Mouse (Mus musculus) midbrain, postnatal 0 days (tissue): ENCODE results near the gene Ncbp1. TPM values are rescaled to one million over a fixed set of nuclear protein-coding genes. Genes with fewer than 3 reads are reported as not detected.

ENCODE experiments used
- ATAC-seq: fragments of 200-750 bp; cut with Nextera tagmentation; 2 replicates; pipeline ENCODE4 v1.8.0; 2017; ENCODE audit warnings: moderate number of reproducible peaks, mild to moderate bottlenecking, moderate TSS enrichment, moderate library complexity; ENCODE audit not compliant: low FRiP score
- DNase-seq: peaks from one replicate; pipeline ENCODE4 v3.0.0-alpha.2; 2015; ENCODE audit warnings: low spot score
- H3K27ac ChIP-seq: fragments of 300-500 bp; sonication (generic); 2 replicates; pipeline ENCODE4 v1.5.1; 2014; ENCODE audit warnings: low read depth, mild to moderate bottlenecking, low read length, mixed read lengths
- H3K27me3 ChIP-seq: fragments of 300-500 bp; sonication (generic); 2 replicates; pipeline ENCODE4 v1.6.1; 2014; ENCODE audit warnings: low read length, control low read depth, mixed read lengths; ENCODE audit not compliant: insufficient read depth
- H3K36me3 ChIP-seq: fragments of 300-500 bp; sonication (generic); 2 replicates; pipeline ENCODE4 v1.6.1; 2014; ENCODE audit warnings: low read length, control low read depth, mixed read lengths; ENCODE audit not compliant: insufficient read depth
- H3K4me1 ChIP-seq: fragments of 300-500 bp; sonication (generic); 2 replicates; pipeline ENCODE4 v1.6.1; 2014; ENCODE audit warnings: mild to moderate bottlenecking, control low read depth, antibody characterized with exemption, low read length, mixed read lengths; ENCODE audit not compliant: insufficient read depth
- H3K4me2 ChIP-seq: fragments of 300-500 bp; sonication (generic); 2 replicates; pipeline ENCODE4 v1.6.1; 2014; ENCODE audit warnings: low read depth, mild to moderate bottlenecking, low read length, mixed read lengths; ENCODE audit not compliant: poor library complexity, severe bottlenecking
- H3K4me3 ChIP-seq: fragments of 300-500 bp; sonication (generic); 2 replicates; pipeline ENCODE4 v1.5.1; 2014; ENCODE audit warnings: low read depth, mild to moderate bottlenecking, low read length, moderate library complexity
- H3K9ac ChIP-seq: fragments of 300-500 bp; sonication (generic); replicated peaks from 2 replicates; pipeline ENCODE4 v1.6.1; 2014; ENCODE audit warnings: mild to moderate bottlenecking, low read length, moderate library complexity, mixed read lengths; ENCODE audit not compliant: poor library complexity, severe bottlenecking
- H3K9me3 ChIP-seq: fragments of 300-500 bp; sonication (generic); 2 replicates; pipeline ENCODE4 v1.6.1; 2016; ENCODE audit warnings: low read length, control low read depth
- CTCF ChIP-seq: IDR thresholded peaks from 2 replicates; pipeline ENCODE4 v1.5.1; 2016; ENCODE audit warnings: antibody characterized with exemption, mild to moderate bottlenecking
- WGBS: fragments of 180-500 bp; shearing (Covaris S2); extraction: QIAGEN DNeasy Blood & Tissue Kit; methylation state at CpG from one replicate; pipeline ENCODE4 v1.1.7; 2014; 5-methylcytosine and 5-hydroxymethylcytosine counted together
- polyA plus RNA-seq: library from polyadenylated mRNA; unstranded; fragments of >200 nt; fragmentation: Nextera tagmentation; extraction: Ambion mirVana; gene quantifications from 2 replicates; pipeline ENCODE4 v1.2.1, GENCODE M21; 2015
- total RNA-seq: library from RNA; depleted of rRNA; stranded (reverse); fragments of >200 nt; gene quantifications from 2 replicates; pipeline ENCODE4 v1.2.3, GENCODE M21; 2014; rRNA removed

The Ncbp1 gene
- total RNA-seq (33.4 and 41.8 TPM in 2 replicates), polyA plus RNA-seq (45.1 and 45.9 TPM in 2 replicates)

GRCm38 (mm10) chr4:46138287-46139222, at the start of gene Ncbp1, which contains the start of gene Tstd2:
Ncbp1 (plus strand) TSS chr4:46138613.
Tstd2 (minus strand) TSS chr4:46138694.
- under 1% methylated on average over 73 of the region's 90 CpGs for WGBS
- DNase-seq (peak; percentile 94), ATAC-seq (peak; percentile 90)
- H3K9ac ChIP-seq, result peak within 1 kb of the TSS; percentile 89
- peak within 1 kb of the TSS; percentile 65 for H3K4me2 ChIP-seq
- no peaks in the 10 kb centered on the region for H3K27me3 ChIP-seq
- H3K27ac ChIP-seq, result peak within 1 kb of the TSS; percentile 92
- no peak; the same call in 1 of the 2 replicates for TF ChIP-seq CTCF
- H3K4me3 ChIP-seq, result peak within 1 kb of the TSS; percentile 81
- peaks cover 6% of the 10 kb centered on the region for H3K36me3 ChIP-seq
- no peaks in the 10 kb centered on the region for H3K9me3 ChIP-seq
- H3K4me1 ChIP-seq, result peaks cover 15% of the 10 kb centered on the region

GRCm38 (mm10) chr4:46089524-46090125, 48.8 kb upstream of the Ncbp1 start:
- ATAC-seq, result no peak
- Histone ChIP-seq H3K27ac (no peak overlapping the region), H3K9me3 (no peaks in the 10 kb centered on the region), H3K4me2 (no peak overlapping the region), H3K36me3 (no peaks in the 10 kb centered on the region), H3K4me1 (no peaks in the 10 kb centered on the region), H3K9ac (no peak overlapping the region), H3K4me3 (no peak overlapping the region), H3K27me3 (no peaks in the 10 kb centered on the region)
- no peak for TF ChIP-seq CTCF
- 87% methylated on average over 14 of the region's 14 CpGs for WGBS
- peak; percentile 56 for DNase-seq

DNA sequence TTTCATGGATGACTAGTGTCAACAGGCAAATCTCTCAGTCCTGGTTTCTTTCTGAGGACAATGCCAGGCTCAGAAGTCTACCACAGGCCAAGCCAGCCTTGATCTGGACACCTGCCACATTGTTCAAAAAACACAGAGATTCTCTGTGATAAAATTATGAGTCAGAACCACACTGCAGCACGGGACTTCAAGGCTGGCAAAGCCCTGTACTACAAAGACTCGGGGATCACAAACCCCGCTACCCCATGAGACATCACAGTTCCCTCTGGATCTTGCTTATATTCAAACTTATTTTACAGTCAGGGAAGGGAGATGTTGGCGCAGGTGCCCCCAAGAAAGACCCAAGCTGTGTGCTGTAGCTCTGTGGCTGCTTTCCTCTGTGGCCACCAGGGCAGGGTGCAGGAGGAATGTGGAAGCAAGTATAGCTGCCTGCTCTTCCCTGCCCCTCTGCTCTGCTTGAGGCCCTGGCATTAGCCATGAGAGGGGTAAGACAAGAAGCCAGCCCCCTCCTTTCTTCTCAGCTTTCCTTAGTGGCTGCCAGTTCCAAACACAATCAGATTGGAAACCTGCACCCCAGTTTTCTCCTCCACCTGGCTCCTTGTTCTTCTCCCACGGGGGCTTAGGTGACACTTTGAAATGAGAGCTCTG, 45.9 kb upstream of the Ncbp1 start:
- 70% methylated on average over 5 of the region's 5 CpGs for WGBS
- no peak for DNase-seq
- no peak for TF ChIP-seq CTCF

GRCm38 (mm10) chr4:46094916-46095825, 43.2 kb upstream of the Ncbp1 start:
- Histone ChIP-seq H3K4me3 (no peak overlapping the region), H3K9me3 (no peaks in the 10 kb centered on the region), H3K9ac (no peak overlapping the region), H3K36me3 (no peaks in the 10 kb centered on the region), H3K27me3 (no peaks in the 10 kb centered on the region), H3K27ac (no peak overlapping the region), H3K4me1 (no peaks in the 10 kb centered on the region), H3K4me2 (no peak overlapping the region)
- DNase-seq (peak; percentile 57), ATAC-seq (no peak)
- 63% methylated on average over 15 of the region's 15 CpGs for WGBS
- TF ChIP-seq CTCF, result no peak

More for the DNA sequence above, 45.9 kb upstream of the Ncbp1 start:
- ATAC-seq, result no peak
- H3K4me3 ChIP-seq, result no peak overlapping the region
- H3K27me3 ChIP-seq, result no peaks in the 10 kb centered on the region
- H3K4me2 ChIP-seq, result no peak overlapping the region
- H3K4me1 ChIP-seq, result no peaks in the 10 kb centered on the region
- H3K9ac ChIP-seq, result no peak overlapping the region
- H3K27ac ChIP-seq, result no peak overlapping the region
- no peaks in the 10 kb centered on the region for H3K36me3 ChIP-seq
- H3K9me3 ChIP-seq, result no peaks in the 10 kb centered on the region

- no peak overlapping the region for H3K27ac ChIP-seq
- no peaks in the 10 kb centered on the region for H3K36me3 ChIP-seq
- no peaks in the 10 kb centered on the region for H3K9me3 ChIP-seq
- ATAC-seq (no peak), DNase-seq (no peak)
- H3K4me1 ChIP-seq, result no peaks in the 10 kb centered on the region
- no peak overlapping the region for H3K4me3 ChIP-seq
- H3K27me3 ChIP-seq, result no peaks in the 10 kb centered on the region
- H3K4me2 ChIP-seq, result no peak overlapping the region
- 95% methylated on average over 3 of the region's 3 CpGs for WGBS
- H3K9ac ChIP-seq, result no peak overlapping the region
- TF ChIP-seq CTCF, result no peak
Observed at GRCm38 (mm10) chr4:46095826-46096159, 42.6 kb upstream of the Ncbp1 start.
